Mouse (Mus musculus): ENCODE measurements around the gene Gm4353. TPM values are rescaled to one million over a fixed set of nuclear protein-coding genes. Genes with fewer than 3 reads are reported as not detected.

Gene Gm4353
- polyA plus RNA-seq (2015; fragmentation: Illumina TruSeq; extraction: RNeasy Lipid Tissue Mini Kit (QIAGEN cat#74804); ENCODE audit: insufficient read depth, low read depth, low replicate concordance): not detected

DNA sequence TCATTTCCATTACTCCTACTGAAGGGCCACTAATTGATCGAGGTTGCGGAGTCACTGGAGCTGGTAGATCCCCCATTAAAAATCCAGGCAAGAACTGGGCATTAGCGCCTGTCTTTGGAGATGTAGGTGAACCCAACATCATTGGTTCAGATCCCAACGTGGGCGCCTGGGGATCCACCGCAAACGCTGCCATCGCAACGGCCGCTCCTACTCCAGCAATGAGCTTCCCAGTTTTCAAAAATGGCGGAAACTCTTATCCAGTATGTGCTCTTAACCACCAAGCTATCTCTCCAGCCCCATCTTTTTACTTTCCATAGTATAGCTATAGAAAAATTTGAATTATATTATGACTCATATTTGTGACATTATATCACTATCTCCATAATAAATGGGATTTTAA is at the start of gene Gm4353:
TSS of gene Gm4353 (minus strand) at position 270 of the 400 bp plus-strand sequence.

GRCm38 (mm10) chr7:116039196-116039537 is 45.3 kb downstream of the Gm4353 start, which contains the start of gene 1110004F10Rik:
Gene 1110004F10Rik (plus strand): TSS chr7:116039397.

GRCm38 (mm10) chr7:116038511-116038910 is 45.9 kb downstream of the Gm4353 start, which contains the start of gene Sox6:
Gene Sox6 (minus strand): TSS chr7:116038796.

Other genes with a start within 250 kb of the Gm4353 start
- 3.2 TPM for gene Sox6, start 45.8 kb downstream of the Gm4353 start, polyA plus RNA-seq (2015; fragmentation: Illumina TruSeq; extraction: RNeasy Lipid Tissue Mini Kit (QIAGEN cat#74804); ENCODE audit: insufficient read depth, low read depth, low replicate concordance)
- 15.1 TPM for gene 1110004F10Rik, start 45.2 kb downstream of the Gm4353 start, polyA plus RNA-seq (2015; fragmentation: Illumina TruSeq; extraction: RNeasy Lipid Tissue Mini Kit (QIAGEN cat#74804); ENCODE audit: insufficient read depth, low read depth, low replicate concordance)
- 4.1 TPM for gene Plekha7, start 223.7 kb upstream of the Gm4353 start, polyA plus RNA-seq (2015; fragmentation: Illumina TruSeq; extraction: RNeasy Lipid Tissue Mini Kit (QIAGEN cat#74804); ENCODE audit: insufficient read depth, low read depth, low replicate concordance)
- 436 TPM for gene Rps13, start 249.6 kb upstream of the Gm4353 start, polyA plus RNA-seq (2015; fragmentation: Illumina TruSeq; extraction: RNeasy Lipid Tissue Mini Kit (QIAGEN cat#74804); ENCODE audit: insufficient read depth, low read depth, low replicate concordance)

Measured in pancreas, adult 10 weeks (tissue).